Mouse (Mus musculus) A20 (cell line): ENCODE measurements at regions not wholly inside any gene's neighbourhood (a gene's known extent, or its start where the extent isn't known, plus 50 kb on each side); places are given as distances from the start of the nearest gene placed in this dataset.

Experiments
- DNase-seq: peaks from one replicate; pipeline ENCODE4 v3.0.0-alpha.2; 2011; ENCODE audit warnings: low read depth, low spot score

GRCm38 (mm10) chr3:107826241-107826760, 50.7 kb upstream of the Eps8l3 start:
- no peak for DNase-seq

DNA sequence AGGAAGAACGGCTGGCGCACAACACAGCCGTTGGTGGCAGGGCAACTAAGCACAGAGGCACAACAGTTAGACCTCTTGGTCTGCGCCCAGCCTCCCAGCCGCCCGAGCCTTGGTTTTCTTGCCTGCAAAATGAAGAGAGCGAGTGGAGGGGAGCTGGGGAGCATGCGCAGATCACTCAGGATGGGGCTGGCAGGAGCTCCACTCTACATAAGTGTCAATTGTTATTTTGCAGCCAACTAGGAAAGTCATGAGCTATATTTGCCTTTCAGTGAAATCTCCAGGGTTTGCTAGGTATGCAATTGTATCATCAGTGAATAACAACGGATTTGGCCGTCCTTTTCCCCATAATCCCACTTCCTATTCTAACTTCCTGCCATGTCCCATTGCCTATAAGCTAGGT, 51.6 kb upstream of the Eps8l3 start:
- no peak for DNase-seq

- DNase-seq, result no peak
These were observed 52.7 kb upstream of the Eps8l3 start for GRCm38 (mm10) chr3:107824378-107824777.

GRCm38 (mm10) chr3:107823655-107824266, 53.3 kb upstream of the Eps8l3 start:
- DNase-seq, result no peak

DNA sequence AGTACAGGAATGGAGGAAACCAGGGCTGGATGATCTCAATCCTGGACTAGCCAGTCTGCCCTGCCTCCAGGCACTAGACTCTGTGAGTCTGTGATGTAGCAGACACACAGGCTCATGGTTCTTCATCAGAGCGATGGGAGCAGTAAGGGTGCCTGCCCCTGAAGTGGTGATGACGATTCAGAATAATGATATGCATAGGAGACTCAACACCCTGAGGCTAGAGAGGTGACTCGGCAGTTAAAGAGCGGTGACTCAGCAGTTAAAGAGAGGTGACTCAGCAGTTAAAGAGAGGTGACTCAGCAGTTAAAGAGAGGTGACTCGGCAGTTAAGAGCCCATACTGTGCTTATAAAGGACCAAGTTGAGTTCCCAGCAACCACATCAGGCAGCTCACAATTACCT, 53.9 kb upstream of the Eps8l3 start:
- DNase-seq, result no peak

GRCm38 (mm10) chr3:107822499-107822898, 54.5 kb upstream of the Eps8l3 start:
- no peak for DNase-seq

GRCm38 (mm10) chr3:107821952-107822351, 55.1 kb upstream of the Eps8l3 start:
- peak; percentile 58 for DNase-seq

GRCm38 (mm10) chr3:107819622-107820021, 57.4 kb upstream of the Eps8l3 start:
- DNase-seq, result no peak

DNA sequence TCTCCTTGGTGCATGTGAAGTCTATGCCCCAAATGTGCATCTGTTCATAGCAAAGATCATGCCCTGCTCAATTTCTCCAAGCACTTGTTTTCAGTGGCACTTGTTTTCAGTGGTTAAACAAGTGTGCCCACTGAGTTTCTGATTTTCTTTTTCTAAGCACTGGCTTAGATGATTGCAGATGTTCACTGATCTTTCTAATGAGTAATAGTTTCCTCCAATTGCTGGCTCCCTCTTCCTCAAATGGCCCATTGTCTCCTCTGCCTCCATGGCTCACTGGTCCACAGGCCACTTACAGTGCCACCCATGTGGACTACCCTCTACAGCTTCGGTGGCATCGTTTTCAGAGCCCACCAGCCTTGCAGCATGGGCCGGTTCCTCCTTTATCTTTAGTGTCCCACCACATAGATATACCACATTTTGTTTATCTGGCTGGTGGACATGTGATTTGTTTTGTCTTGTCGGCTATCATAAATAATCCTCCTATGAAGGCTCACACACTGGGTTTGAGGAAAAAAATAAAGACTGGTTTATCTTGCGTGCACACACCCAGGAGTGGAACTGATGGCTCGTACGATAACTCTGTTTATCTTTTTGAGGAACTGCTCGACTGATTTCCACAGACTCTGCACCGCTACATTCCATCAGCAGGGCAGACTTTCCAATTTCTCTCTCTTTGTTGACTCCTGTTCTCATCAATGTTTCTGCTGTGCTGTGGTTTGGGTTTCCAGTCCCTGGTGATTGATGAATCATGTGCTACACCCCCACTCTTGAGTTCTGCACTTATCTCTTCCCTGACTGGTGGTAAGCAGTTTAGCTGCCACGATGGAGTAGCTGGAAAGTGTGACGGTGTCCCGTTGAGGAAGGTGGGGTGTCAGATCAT, 58.2 kb upstream of the Eps8l3 start:
- no peak for DNase-seq

- no peak for DNase-seq
These were observed 55.8 kb upstream of the Csf1 start for GRCm38 (mm10) chr3:107816031-107816430.

DNA sequence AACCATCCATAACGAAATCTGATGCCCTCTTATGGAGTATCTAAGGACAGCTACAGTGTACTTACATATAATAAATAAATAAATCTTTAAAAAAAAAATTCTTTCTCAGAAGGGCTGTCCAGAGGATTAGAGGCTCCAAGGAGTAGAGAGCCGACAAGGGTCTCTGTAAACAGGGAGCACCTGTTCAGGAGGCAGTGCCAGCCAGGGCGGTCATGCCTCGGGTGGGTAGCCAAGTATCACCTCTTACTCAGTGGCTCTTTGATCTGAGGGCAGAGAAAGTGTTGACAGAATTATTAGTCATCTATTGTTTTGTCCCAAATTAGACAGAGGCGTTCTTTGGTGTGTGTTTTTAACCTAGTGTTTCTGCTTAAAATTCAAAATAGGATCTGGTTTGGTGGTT, 54.0 kb upstream of the Csf1 start:
- DNase-seq, result no peak

DNA sequence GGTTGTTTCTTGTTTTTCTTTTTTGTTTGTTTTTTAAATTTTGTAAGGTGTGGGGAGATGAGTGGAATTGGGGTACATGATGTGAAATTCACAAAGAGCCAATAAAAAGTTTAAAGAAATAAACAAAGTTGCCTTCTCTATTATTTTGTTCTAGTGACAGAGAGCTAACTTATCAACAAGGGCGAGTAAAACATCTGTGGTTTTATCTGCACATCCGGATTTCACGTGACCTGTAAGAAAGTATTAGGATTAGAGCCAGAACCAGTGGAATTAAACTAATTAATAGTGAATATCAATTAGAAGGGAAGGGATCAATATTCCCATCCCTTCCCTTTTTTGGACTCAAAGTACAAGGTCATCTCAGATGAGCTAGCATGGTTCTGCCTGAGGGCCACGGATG, 52.6 kb upstream of the Csf1 start:
- no peak for DNase-seq

DNA sequence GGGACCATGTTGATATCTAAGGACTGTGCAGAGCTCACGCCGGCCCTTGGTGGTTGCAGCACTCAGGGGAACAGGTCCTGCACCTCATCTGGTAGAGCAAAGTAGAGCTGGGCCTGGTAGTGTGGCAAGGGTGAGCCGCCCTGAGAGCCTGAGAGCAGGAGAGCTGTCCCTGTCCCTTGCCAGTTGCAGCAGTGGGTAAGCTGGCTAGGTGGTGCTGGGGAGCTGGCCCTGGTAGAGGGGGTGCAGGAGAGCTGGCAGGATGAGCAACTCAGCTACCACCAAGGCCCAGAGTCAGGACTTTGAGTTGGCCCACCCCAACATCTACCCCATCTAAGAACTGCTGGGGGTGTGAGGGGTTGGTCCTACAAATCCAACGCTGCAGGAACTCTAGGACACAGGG, 52.1 kb upstream of the Csf1 start:
- DNase-seq, result no peak

- DNase-seq, result no peak
These were observed 50.3 kb upstream of the Csf1 start for GRCm38 (mm10) chr3:107810452-107811050.
